Mouse (Mus musculus) hematopoietic stem cell, adult 5-6 weeks (primary cell): ENCODE measurements around the gene Plekhg6. TPM values are rescaled to one million over a fixed set of nuclear protein-coding genes. Genes with fewer than 3 reads are reported as not detected.
A peak's percentile ranks its signal among the peaks of the same experiment; 100 is the strongest.

Experiments used
- ATAC-seq, 2 experiments: fragments of 125-278 bp in 1 of 2; replicated peaks in 1 of 2; 2 replicates each; pipeline ENCODE4 v1.8.0; 2016 to 2017; ENCODE audit warnings: inconsistent platforms in 2 of 2, mild to moderate bottlenecking in 2 of 2, moderate number of reproducible peaks in 2 of 2, low read depth in 1 of 2, moderate TSS enrichment in 1 of 2; ENCODE audit not compliant: low FRiP score in 2 of 2, poor library complexity in 2 of 2, severe bottlenecking in 2 of 2, insufficient read depth in 1 of 2, low TSS enrichment in 1 of 2
- total RNA-seq: library from RNA; stranded (forward); fragments of 172-1452, 232-1000 nt; gene quantifications from 2 replicates; pipeline ENCODE4 v1.2.3, GENCODE M21; 2017

The Plekhg6 gene
- total RNA-seq, 1 experiment from 2014 or later: 0.25 TPM

- ATAC-seq: no peak
These were observed 26.6 kb upstream of the Plekhg6 start for GRCm38 (mm10) chr6:125407224-125407623.

DNA sequence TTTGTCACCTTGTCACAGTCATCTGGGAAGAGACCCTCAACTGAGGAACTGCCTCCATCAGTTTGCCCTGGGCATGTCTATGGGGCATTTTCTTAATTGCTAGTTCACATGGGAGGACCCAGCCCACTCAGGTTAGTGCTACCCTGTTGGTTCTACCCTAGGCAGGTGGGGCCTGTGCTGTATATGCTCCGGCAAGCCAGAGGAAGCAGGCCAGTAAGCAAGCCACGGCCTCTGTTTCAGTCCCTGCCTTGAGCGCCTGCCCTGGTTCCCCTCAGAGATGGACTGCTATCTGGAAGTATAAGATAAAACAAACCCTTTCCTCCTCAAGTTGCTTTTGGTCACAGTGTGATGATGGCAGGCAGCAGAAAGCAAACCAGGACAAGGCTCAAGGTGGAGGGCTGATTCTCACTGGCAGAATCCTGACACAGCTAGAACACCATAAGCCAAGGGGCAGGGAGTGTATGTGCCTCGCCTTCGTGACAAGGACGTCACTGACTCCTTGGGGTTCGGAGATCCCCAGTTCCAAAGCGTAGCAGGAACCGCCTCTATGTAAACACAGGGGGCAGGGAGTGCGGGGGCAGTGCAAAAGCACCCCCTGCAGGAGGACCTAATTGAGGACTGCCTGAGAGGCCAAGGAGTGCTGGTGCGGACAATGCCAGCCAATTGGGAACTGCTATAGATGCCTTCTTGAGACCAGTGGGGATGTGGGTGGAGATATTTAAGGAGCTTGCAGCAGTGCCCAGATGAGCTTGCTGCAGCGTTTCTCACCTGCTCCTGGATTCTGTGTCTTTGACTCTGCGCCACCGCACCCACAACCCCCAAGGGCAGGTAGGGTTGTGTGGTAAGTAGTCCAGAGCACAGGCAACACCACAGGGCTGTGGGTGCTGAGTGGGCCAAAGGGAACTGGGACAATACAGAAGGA lies 25.1 kb upstream of the Plekhg6 start:
- 0 out of 4 replicates have a peak, but pooled peaks of 1 of the 2 experiments have one; percentile 22 for ATAC-seq

DNA sequence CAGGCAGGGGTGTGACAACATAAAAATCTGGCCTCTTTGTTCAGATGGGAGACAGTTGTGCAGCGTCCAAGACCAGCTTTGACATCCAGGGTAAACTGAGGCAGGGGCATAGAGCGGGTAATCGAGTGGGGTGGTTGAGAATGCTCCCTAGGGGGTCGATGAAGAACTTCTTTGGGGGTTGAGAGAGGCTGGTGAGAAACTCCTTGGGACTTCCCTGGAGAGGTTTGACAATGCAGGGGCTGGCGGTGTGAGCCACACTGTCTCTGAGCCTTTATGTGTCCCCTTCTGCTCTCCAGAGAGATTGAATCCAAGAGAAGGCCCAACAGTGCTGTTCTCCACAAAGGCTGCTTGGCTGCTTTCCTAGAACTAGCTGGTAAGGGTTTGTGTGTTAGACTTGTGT lies 9.3 kb upstream of the Plekhg6 start:
- ATAC-seq: no peak

GRCm38 (mm10) chr6:125386080-125386479 lies 5.5 kb upstream of the Plekhg6 start:
- no peak for ATAC-seq

DNA sequence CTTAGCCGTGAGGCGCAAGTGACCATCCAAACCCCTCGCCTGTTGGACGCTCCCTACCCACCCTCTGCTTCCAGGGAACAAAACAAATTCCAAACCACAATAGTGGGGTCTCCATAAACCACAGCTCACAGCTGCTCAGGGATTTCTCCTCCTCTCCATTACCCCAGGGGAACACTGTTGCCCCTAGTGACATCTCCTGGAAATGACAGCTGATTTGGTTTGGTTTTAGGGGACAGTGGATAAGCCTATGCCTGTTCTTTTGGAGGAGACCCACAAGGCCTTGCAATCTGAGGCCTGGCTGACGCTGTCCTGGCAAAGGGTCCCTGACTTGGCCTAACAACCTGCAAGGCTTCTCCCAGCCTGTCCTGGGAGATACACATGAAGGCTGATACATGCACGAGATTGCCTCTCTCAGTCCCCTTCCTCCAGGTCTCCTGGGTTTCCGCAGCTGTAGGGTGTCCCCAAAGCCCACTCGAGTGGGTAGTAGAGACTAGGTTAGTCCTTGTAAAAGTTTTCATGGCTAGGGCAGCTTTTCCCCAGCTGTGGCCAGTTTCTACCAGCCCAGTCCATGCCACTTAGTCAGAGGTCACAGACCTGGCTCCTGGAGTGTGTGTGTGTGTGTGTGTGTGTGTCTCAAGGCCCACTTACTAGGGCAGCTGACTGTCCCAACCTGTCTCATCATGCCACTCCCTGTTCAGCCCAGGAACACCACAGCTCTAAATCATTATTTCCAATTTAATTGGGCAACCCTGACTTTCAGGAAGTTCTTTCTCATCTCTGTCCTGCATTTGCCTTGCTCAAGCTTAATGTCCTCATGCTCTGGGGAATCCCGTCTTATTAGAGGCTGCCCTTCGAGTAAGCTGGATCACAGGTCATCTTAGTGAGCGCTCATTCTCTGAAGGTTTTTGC lies 4.7 kb upstream of the Plekhg6 start:
- ATAC-seq: peak; percentile 48 to 56; a peak in 3 of 4 replicates

DNA sequence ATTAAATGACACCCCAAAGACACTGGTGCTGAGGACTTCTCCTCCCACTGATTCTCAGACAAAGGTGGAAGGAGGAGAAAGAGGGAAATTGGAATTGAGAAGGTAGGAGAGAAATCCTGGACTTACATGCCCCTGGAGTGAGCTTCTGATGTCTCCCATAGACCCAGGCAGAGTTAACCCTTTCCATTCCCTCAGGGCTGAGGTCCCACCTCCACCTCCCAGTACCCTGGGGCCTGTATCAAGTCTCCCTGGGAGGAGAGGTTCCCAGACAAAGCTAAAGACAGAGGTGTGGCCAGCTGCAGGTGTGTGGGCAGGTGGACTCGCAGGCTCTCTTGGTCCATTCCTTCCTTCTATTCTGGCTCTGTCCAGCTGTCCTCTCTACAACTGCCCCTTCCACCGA lies 1.4 kb upstream of the Plekhg6 start:
- ATAC-seq: no peak

DNA sequence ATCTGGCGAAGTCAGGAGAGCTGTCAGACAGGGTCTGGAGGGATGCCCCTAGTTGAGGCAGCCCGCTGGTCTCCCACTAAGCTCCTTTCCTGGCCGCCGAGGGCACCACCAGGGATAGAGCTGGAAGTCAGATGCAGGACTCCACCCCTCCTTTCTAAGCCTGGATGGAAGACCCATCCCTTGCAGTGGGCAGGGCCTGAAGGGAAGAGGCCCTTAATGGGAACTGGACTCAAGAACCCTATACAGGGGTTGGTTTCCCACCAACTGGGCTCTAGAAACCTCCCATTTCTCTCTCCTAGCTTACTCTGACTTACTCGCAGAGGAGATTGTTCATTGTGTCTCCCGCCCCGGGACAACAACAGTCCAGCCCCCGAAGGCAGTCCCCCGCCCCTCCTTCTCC lies 812 bp downstream of the Plekhg6 start:
- ATAC-seq: no peak

DNA sequence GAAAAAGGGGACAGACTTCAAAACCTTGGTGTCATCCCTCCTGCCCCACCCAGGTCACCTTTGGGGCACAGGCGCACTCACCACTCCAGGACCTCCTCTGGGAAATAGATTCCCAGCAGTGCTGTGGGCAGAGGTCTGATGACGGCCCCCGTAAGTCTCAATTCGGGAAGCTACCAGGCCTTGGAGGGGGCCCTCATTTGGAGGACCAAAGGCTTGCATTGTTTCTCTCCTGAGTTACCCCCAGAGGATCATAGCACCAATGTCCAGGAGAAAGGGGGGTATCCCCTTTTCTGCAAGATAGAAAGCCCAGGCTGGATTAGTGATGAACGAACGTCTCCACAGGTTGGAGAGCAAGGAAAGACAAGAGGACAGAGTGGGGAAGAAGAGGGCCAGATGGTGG lies 2.0 kb downstream of the Plekhg6 start:
- no peak for ATAC-seq

- peak; percentile 87 to 89 for ATAC-seq
These were observed 2.8 kb downstream of the Plekhg6 start for GRCm38 (mm10) chr6:125377582-125378451.

DNA sequence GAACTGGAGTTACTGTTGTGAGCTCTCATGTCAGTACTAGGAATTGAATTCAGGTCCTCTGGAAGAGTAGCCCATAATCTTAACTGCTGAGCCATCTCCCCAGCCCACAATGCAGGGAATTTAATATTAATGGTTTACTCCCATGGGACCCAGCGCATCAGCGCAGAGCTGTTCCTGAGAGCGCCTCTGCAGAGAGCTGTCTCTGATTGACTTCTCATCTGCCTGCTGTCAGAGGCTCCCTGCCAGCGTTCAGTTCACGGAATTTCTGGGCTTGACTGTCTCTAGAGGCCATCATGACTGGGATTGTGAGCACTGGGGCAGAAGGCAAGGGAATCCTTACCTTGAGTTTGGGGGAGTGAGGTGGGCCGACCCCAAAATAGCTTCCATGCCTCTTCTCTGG lies 3.6 kb downstream of the Plekhg6 start:
- ATAC-seq: no peak

DNA sequence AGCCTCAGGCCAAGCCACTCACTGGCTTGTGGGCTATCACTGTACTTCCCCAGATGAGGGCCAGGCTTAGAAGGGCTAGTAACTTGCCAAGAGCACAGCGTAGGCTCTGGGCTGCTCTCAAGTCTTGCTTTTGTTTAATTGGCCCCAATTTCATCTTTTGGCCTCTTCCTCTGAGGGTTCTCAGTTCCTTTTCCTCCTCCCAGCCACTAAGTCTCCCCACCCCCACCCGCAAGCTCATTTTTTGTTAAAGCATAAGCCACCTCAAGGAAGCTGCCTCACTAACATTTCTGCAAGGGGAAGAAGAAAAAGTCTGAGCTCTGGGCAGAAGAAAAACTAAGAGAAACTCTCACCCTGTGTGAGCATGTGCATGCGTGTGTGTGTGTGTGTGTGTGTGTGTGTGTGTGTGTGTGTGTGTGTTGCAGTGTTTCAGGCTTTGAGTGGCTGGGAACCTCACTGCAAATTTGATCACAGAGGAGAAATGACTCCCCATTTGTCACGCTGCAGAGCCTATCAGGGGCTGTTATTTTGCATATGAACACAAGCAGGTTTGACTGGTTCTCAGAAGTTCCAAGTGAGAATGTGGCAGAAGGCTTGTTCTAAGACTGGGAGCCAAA lies 12.7 kb downstream of the Plekhg6 start:
- ATAC-seq: peak; percentile 65 to 78

DNA sequence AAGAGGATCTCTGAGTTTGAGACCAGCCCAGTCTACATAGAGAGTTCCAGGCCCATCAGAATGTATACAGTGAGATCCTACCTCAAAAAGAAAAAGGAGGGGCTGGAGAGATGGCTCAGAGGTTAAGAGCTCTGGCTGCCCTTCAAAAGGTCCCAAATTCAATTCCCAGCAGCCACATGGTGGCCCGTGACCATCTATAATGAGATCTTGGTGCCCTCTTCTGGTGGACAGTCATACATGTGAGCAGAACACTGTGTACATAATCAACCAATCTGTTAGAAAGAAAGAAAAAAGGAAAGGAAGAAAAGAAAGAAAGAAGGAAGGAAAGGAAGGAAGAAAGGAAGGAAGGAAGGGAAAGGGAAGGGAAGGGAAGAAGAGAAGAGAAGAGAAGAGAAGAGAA lies 14.5 kb downstream of the Plekhg6 start:
- no peak for ATAC-seq

- ATAC-seq: no peak
These were observed 15.1 kb downstream of the Plekhg6 start for GRCm38 (mm10) chr6:125365522-125365921.

DNA sequence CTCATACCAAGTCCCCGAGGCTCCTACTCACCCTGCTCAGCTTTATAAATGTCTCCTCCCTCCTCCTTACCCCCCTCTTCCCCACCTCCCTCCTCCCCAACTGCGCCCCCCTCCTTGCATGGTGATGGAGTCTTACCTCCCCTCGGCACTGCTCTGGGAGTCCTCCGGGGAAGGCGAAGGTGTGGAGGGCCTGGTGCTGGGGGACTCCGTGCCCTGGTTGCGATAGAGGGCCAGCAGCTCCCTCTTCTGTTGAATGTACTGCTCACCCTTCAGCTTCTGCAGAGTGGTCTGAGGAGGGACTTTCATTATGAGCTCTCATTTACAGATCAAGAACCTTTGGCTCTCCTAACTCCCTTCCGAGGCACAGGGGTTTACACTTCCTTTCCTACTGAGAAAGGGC lies 16.1 kb downstream of the Plekhg6 start:
- peak in 1 of 2 experiments; percentile 22; a peak in 1 of 4 replicates for ATAC-seq

- no peak for ATAC-seq
These were observed 16.9 kb downstream of the Plekhg6 start for GRCm38 (mm10) chr6:125363451-125364242.

DNA sequence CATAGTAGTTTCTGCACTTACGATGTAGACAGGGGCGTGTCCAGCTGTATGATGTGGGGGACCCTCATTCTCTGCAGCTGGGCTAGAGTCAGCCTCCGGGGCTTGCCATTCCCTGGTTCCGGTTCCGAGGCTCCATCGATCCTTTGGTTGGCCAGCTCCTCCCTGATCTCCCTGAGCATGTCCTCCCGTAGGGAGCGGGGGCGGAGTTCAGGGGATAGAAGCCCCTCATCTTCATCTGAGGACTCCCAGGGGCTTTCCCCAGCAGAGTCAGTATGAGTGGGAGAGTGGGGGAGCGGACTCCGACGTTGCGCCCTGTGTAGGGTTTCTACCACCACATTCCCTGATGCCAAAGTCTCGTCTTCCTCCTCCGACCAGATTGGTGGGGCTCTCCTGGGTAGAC lies 17.6 kb downstream of the Plekhg6 start:
- no peak for ATAC-seq
